Mouse (Mus musculus): ENCODE results near the gene Ak2.

Gene Ak2

GRCm38 (mm10) chr4:129017150-129017549 lies 25.4 kb downstream of the Ak2 start:
- no peak for DNase-seq

- no peak for DNase-seq
These were observed 27.2 kb downstream of the Ak2 start for GRCm38 (mm10) chr4:129018788-129019435.

GRCm38 (mm10) chr4:129019788-129020187 lies 28.0 kb downstream of the Ak2 start:
- no peak for DNase-seq

- DNase-seq, result peak; percentile 89 to 90
These were observed 28.7 kb downstream of the Ak2 start for GRCm38 (mm10) chr4:129020454-129020853.

- DNase-seq, result no peak
These were observed 29.7 kb downstream of the Ak2 start for GRCm38 (mm10) chr4:129021426-129021825.

- DNase-seq, result no peak
These were observed 30.1 kb downstream of the Ak2 start for GRCm38 (mm10) chr4:129021886-129022285.

GRCm38 (mm10) chr4:129023884-129024283 lies 32.1 kb downstream of the Ak2 start:
- no peak for DNase-seq

GRCm38 (mm10) chr4:129024775-129025174 lies 33.0 kb downstream of the Ak2 start:
- DNase-seq, result peak; percentile 92 to 94

GRCm38 (mm10) chr4:129025707-129026106 lies 33.9 kb downstream of the Ak2 start:
- DNase-seq, result peak; percentile 59 to 63

GRCm38 (mm10) chr4:129030746-129031145 lies 39.0 kb downstream of the Ak2 start:
- no peak for DNase-seq

- DNase-seq, result no peak
These were observed 39.7 kb downstream of the Ak2 start for GRCm38 (mm10) chr4:129031408-129031965.

GRCm38 (mm10) chr4:129032133-129032962 lies 40.6 kb downstream of the Ak2 start:
- DNase-seq, result no peak

- DNase-seq, result peak; percentile 81 to 85
These were observed 41.5 kb downstream of the Ak2 start for GRCm38 (mm10) chr4:129032963-129033951.

- no peak for DNase-seq
These were observed 42.5 kb downstream of the Ak2 start for GRCm38 (mm10) chr4:129034224-129034623.

- peak; percentile 84 to 85 for DNase-seq
These were observed 43.2 kb downstream of the Ak2 start for GRCm38 (mm10) chr4:129034706-129035660.

GRCm38 (mm10) chr4:129035851-129036445 lies 44.2 kb downstream of the Ak2 start:
- DNase-seq, result no peak

GRCm38 (mm10) chr4:129047721-129048421 lies 56.1 kb downstream of the Ak2 start:
- DNase-seq, result no peak

- DNase-seq, result no peak
These were observed 56.9 kb downstream of the Ak2 start for GRCm38 (mm10) chr4:129048501-129049305.

GRCm38 (mm10) chr4:129049306-129050011 lies 57.7 kb downstream of the Ak2 start:
- DNase-seq, result no peak

Data from kidney, adult 8-10 months (tissue).